In genomic region chr7:143310311-143310710, GRCm38 (mm10) we compare ENCODE assay signal across 11 mouse cellular contexts.
DNase-seq lines count a peak whose midpoint lies in the region; ATAC-seq lines count a peak whose summit lies in the region.
"Had no signal": no experiment of that assay in that cellular context is flagged by ENCODE, and none has a peak within 500 bp of the region (broad histone marks: within the 10 kb centered on the region; RNA-seq: fewer than 3 reads in every experiment).

No protein-coding gene starts in this region.

- peaks cover 68% of the 10 kb centered on the region for H3K4me1 ChIP-seq in heart, embryonic 13.5 days
- H3K4me1 ChIP-seq in kidney, embryonic 16.5 days (ENCODE audit: insufficient read depth, low read length) = peaks cover 22% of the 10 kb centered on the region
- H3K4me1 ChIP-seq in embryonic facial prominence, embryonic 14.5 days (ENCODE audit: control insufficient read depth, insufficient read depth, low read length) = peaks cover 48% of the 10 kb centered on the region
- peaks cover 62% of the 10 kb centered on the region for H3K4me1 ChIP-seq in limb, embryonic 13.5 days
- H3K4me1 ChIP-seq in midbrain, embryonic 14.5 days (ENCODE audit: control insufficient read depth, insufficient read depth, low read length) = no peaks in the 10 kb centered on the region

- 35% methylated on average over 3 of the region's 3 CpGs for WGBS in heart, embryonic 13.5 days
- WGBS in kidney, embryonic 16.5 days = 51% methylated on average over 3 of the region's 3 CpGs
- 31% methylated on average over 3 of the region's 3 CpGs for WGBS in embryonic facial prominence, embryonic 14.5 days
- WGBS in limb, embryonic 13.5 days = 38% methylated on average over 3 of the region's 3 CpGs
- WGBS in midbrain, embryonic 14.5 days = 58% methylated on average over 3 of the region's 3 CpGs

- intact Hi-C loops in heart, postnatal 36 days (cut with DNase I) = loop anchor here (5.0 kb wide), 1 partner anchor 152 kb away; the partner anchor contains the start of gene Cdkn1c

- DNase-seq in heart, postnatal 36 days = no peak
- no peak for DNase-seq in kidney, postnatal 25 days
- peak; percentile 43 for DNase-seq in embryonic facial prominence, embryonic 14.5 days (ENCODE audit: low spot score)
- no peak for DNase-seq in midbrain, embryonic 14.5 days
- DNase-seq: adrenal gland, postnatal 10 days; lung, postnatal 14 days; right cerebral cortex, postnatal 25 days had no signal

- ATAC-seq in heart, embryonic 13.5 days (ENCODE audit: extremely low read depth, insufficient number of reproducible peaks, low FRiP score, low TSS enrichment) = no peak
- ATAC-seq in kidney, embryonic 16.5 days (ENCODE audit: low FRiP score, low TSS enrichment) = peak; percentile 30; the same call in 1 of the 2 replicates
- ATAC-seq in embryonic facial prominence, embryonic 14.5 days (ENCODE audit: low read depth) = no peak
- ATAC-seq in limb, embryonic 13.5 days (ENCODE audit: low FRiP score, low read depth) = peak; percentile 30; the same call in 1 of the 2 replicates
- no peak for ATAC-seq in midbrain, embryonic 14.5 days (ENCODE audit: low FRiP score, low TSS enrichment)
- ATAC-seq: Patski had no signal

- H3K36me3 ChIP-seq in heart, embryonic 13.5 days = no peaks in the 10 kb centered on the region
- H3K36me3 ChIP-seq in kidney, embryonic 16.5 days (ENCODE audit: insufficient read depth, low read length) = no peaks in the 10 kb centered on the region
- no peaks in the 10 kb centered on the region for H3K36me3 ChIP-seq in embryonic facial prominence, embryonic 14.5 days (ENCODE audit: control insufficient read depth, insufficient read depth, low read length)
- H3K36me3 ChIP-seq in limb, embryonic 13.5 days = no peaks in the 10 kb centered on the region
- H3K36me3 ChIP-seq in midbrain, embryonic 14.5 days (ENCODE audit: control insufficient read depth, insufficient read depth, low read length) = no peaks in the 10 kb centered on the region

- no peak overlapping the region for H3K9ac ChIP-seq in heart, embryonic 13.5 days
- H3K9ac ChIP-seq in kidney, embryonic 16.5 days (replicated peaks; ENCODE audit: low read length) = no peak overlapping the region
- no peak overlapping the region for H3K9ac ChIP-seq in embryonic facial prominence, embryonic 14.5 days (ENCODE audit: low read depth, low read length)
- no peak overlapping the region for H3K9ac ChIP-seq in limb, embryonic 13.5 days
- no peak overlapping the region for H3K9ac ChIP-seq in midbrain, embryonic 14.5 days (replicated peaks; ENCODE audit: low read length)

- no peaks in the 10 kb centered on the region for H3K27me3 ChIP-seq in heart, embryonic 13.5 days (replicated peaks)
- no peaks in the 10 kb centered on the region for H3K27me3 ChIP-seq in kidney, embryonic 16.5 days (ENCODE audit: insufficient read depth, low read length)
- no peaks in the 10 kb centered on the region for H3K27me3 ChIP-seq in embryonic facial prominence, embryonic 14.5 days (replicated peaks; ENCODE audit: control insufficient read depth, insufficient read depth, low read length)
- no peaks in the 10 kb centered on the region for H3K27me3 ChIP-seq in limb, embryonic 13.5 days
- no peaks in the 10 kb centered on the region for H3K27me3 ChIP-seq in midbrain, embryonic 14.5 days (ENCODE audit: control insufficient read depth, insufficient read depth, low read length)
- H3K27me3 ChIP-seq: Patski had no signal

- H3K4me2 ChIP-seq in heart, embryonic 13.5 days = no peak overlapping the region
- H3K4me2 ChIP-seq in kidney, embryonic 16.5 days (replicated peaks; ENCODE audit: low read depth, low read length) = no peak overlapping the region
- H3K4me2 ChIP-seq in embryonic facial prominence, embryonic 14.5 days (ENCODE audit: low read depth, low read length) = 0 out of 2 replicates have a peak overlapping the region, but pooled peaks have one; percentile 5
- H3K4me2 ChIP-seq in limb, embryonic 13.5 days (replicated peaks) = no peak overlapping the region; the same call in 1 of the 2 replicates
- H3K4me2 ChIP-seq in midbrain, embryonic 14.5 days (ENCODE audit: low read length) = no peak overlapping the region

- peak overlapping the region; percentile 59 for H3K27ac ChIP-seq in heart, embryonic 13.5 days (replicated peaks)
- peak overlapping the region; percentile 17; the same call in 1 of the 2 replicates for H3K27ac ChIP-seq in kidney, embryonic 16.5 days (ENCODE audit: low read length)
- H3K27ac ChIP-seq in embryonic facial prominence, embryonic 14.5 days (replicated peaks; ENCODE audit: low read depth, low read length) = peak overlapping the region; percentile 89
- peak overlapping the region; percentile 81 for H3K27ac ChIP-seq in limb, embryonic 13.5 days
- no peak overlapping the region for H3K27ac ChIP-seq in midbrain, embryonic 14.5 days (replicated peaks; ENCODE audit: low read depth, low read length)

- H3K4me3 ChIP-seq in heart, embryonic 13.5 days = no peak overlapping the region
- H3K4me3 ChIP-seq in kidney, embryonic 16.5 days (ENCODE audit: low read length) = no peak overlapping the region
- no peak overlapping the region for H3K4me3 ChIP-seq in embryonic facial prominence, embryonic 14.5 days (ENCODE audit: low read depth, low read length)
- no peak overlapping the region for H3K4me3 ChIP-seq in limb, embryonic 13.5 days
- H3K4me3 ChIP-seq in midbrain, embryonic 14.5 days (replicated peaks; ENCODE audit: low read depth, low read length) = no peak overlapping the region

- no peaks in the 10 kb centered on the region for H3K9me3 ChIP-seq in heart, embryonic 13.5 days
- no peaks in the 10 kb centered on the region for H3K9me3 ChIP-seq in kidney, embryonic 16.5 days (ENCODE audit: low read length)
- H3K9me3 ChIP-seq in embryonic facial prominence, embryonic 14.5 days (ENCODE audit: control insufficient read depth, low read length) = no peaks in the 10 kb centered on the region
- no peaks in the 10 kb centered on the region for H3K9me3 ChIP-seq in limb, embryonic 13.5 days
- H3K9me3 ChIP-seq in midbrain, embryonic 14.5 days (ENCODE audit: control insufficient read depth, low read length) = no peaks in the 10 kb centered on the region

Comparison
In these comparisons a context has a peak if more than half of its experiments do, and no peak if none do; other contexts are left out.
1. ATAC-seq: peak in kidney, embryonic 16.5 days (single experiment) and limb, embryonic 13.5 days (single experiment); none in heart, embryonic 13.5 days (single experiment), embryonic facial prominence, embryonic 14.5 days (single experiment) and midbrain, embryonic 14.5 days (single experiment).